Mouse (Mus musculus): Measurements from ENCODE around the gene Aff1. TPM values are rescaled to one million over a fixed set of nuclear protein-coding genes. Genes with fewer than 3 reads are reported as not detected.
A peak's percentile ranks its signal among the peaks of the same experiment; 100 is the strongest.

Gene Aff1
- total and polyA plus RNA-seq, 2 experiments from 2014 or later = 1.6 to 6.4 TPM

- WGBS = 84% methylated on average over 4 of the region's 4 CpGs
- Histone ChIP-seq H3K4me1 (ENCODE audit: insufficient read depth, low read length) (no peaks in the 10 kb centered on the region), H3K9ac (replicated peaks; ENCODE audit: low read length, poor library complexity, severe bottlenecking) (no peak overlapping the region), H3K4me2 (ENCODE audit: low read depth, low read length, poor library complexity, severe bottlenecking) (no peak overlapping the region), H3K27me3 (ENCODE audit: insufficient read depth, low read length) (0 out of 2 replicates have a peak, but pooled peaks cover 6% of the 10 kb centered on the region), H3K36me3 (ENCODE audit: insufficient read depth, low read length) (no peaks in the 10 kb centered on the region), H3K27ac (ENCODE audit: low read depth, low read length) (no peak overlapping the region), H3K9me3 (ENCODE audit: low read length) (0 out of 2 replicates have a peak, but pooled peaks cover 2% of the 10 kb centered on the region), H3K4me3 (ENCODE audit: low read depth, low read length) (no peak overlapping the region)
- no peak for TF ChIP-seq CTCF (IDR thresholded peaks at IDR 0.05)
- ATAC-seq (ENCODE audit: low FRiP score) (no peak), DNase-seq (ENCODE audit: low spot score) (no peak)
Observed at GRCm38 (mm10) chr5:103762850-103763254, 70.7 kb downstream of the Aff1 start.

- H3K4me2 ChIP-seq (ENCODE audit: low read depth, low read length, poor library complexity, severe bottlenecking) = no peak overlapping the region
- DNase-seq (ENCODE audit: low spot score) (no peak), ATAC-seq (ENCODE audit: low FRiP score) (no peak)
- 89% methylated on average over 4 of the region's 4 CpGs for WGBS
- no peaks in the 10 kb centered on the region for H3K4me1 ChIP-seq (ENCODE audit: insufficient read depth, low read length)
- H3K27ac ChIP-seq (ENCODE audit: low read depth, low read length) = no peak overlapping the region
- no peaks in the 10 kb centered on the region for H3K36me3 ChIP-seq (ENCODE audit: insufficient read depth, low read length)
- H3K9ac ChIP-seq (replicated peaks; ENCODE audit: low read length, poor library complexity, severe bottlenecking) = no peak overlapping the region
- no peak for TF ChIP-seq CTCF (IDR thresholded peaks at IDR 0.05)
- H3K4me3 ChIP-seq (ENCODE audit: low read depth, low read length) = no peak overlapping the region
- H3K9me3 ChIP-seq (ENCODE audit: low read length) = 0 out of 2 replicates have a peak, but pooled peaks cover 2% of the 10 kb centered on the region
- H3K27me3 ChIP-seq (ENCODE audit: insufficient read depth, low read length) = 0 out of 2 replicates have a peak, but pooled peaks cover 3% of the 10 kb centered on the region
Observed at GRCm38 (mm10) chr5:103765356-103765755, 73.2 kb downstream of the Aff1 start.

- H3K9ac ChIP-seq (replicated peaks; ENCODE audit: low read length, poor library complexity, severe bottlenecking) = no peak overlapping the region
- H3K9me3 ChIP-seq (ENCODE audit: low read length) = 0 out of 2 replicates have a peak, but pooled peaks cover 2% of the 10 kb centered on the region
- H3K27ac ChIP-seq (ENCODE audit: low read depth, low read length) = no peak overlapping the region
- no peak for ATAC-seq (ENCODE audit: low FRiP score)
- DNase-seq (ENCODE audit: low spot score) = no peak
- TF ChIP-seq CTCF (IDR thresholded peaks at IDR 0.05) = peak; percentile 33; the same call in 1 of the 2 replicates
- H3K4me1 ChIP-seq (ENCODE audit: insufficient read depth, low read length) = no peaks in the 10 kb centered on the region
- H3K4me2 ChIP-seq (ENCODE audit: low read depth, low read length, poor library complexity, severe bottlenecking) = no peak overlapping the region
- 97% methylated on average over 2 of the region's 2 CpGs for WGBS
- no peaks in the 10 kb centered on the region for H3K27me3 ChIP-seq (ENCODE audit: insufficient read depth, low read length)
- H3K36me3 ChIP-seq (ENCODE audit: insufficient read depth, low read length) = no peaks in the 10 kb centered on the region
- H3K4me3 ChIP-seq (ENCODE audit: low read depth, low read length) = no peak overlapping the region
Observed at GRCm38 (mm10) chr5:103765758-103766431, 73.7 kb downstream of the Aff1 start.

DNA sequence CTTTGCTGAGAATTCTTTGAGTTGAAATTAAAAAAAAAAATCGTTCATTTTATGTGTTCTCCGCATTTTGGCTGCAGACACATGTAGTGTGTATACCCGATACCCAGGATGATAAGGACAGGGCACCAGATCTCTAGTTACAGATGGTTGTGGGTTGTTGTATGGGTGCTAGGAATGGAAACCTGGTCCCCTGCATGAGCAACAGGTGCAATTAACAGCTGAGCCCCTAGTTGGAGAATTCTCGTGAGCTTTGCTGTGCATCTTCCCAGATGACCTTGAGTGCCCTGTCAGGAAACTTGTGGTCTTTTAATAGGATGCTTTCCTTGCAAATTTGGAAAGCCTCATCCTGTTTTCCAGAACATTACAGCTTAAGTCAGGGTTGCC is 74.2 kb downstream of the Aff1 start:
- H3K9me3 ChIP-seq (ENCODE audit: low read length) = 0 out of 2 replicates have a peak, but pooled peaks cover 2% of the 10 kb centered on the region
- no peaks in the 10 kb centered on the region for H3K27me3 ChIP-seq (ENCODE audit: insufficient read depth, low read length)
- H3K27ac ChIP-seq (ENCODE audit: low read depth, low read length) = no peak overlapping the region
- no peak overlapping the region for H3K4me3 ChIP-seq (ENCODE audit: low read depth, low read length)
- no peaks in the 10 kb centered on the region for H3K36me3 ChIP-seq (ENCODE audit: insufficient read depth, low read length)
- no peak overlapping the region for H3K4me2 ChIP-seq (ENCODE audit: low read depth, low read length, poor library complexity, severe bottlenecking)
- H3K9ac ChIP-seq (replicated peaks; ENCODE audit: low read length, poor library complexity, severe bottlenecking) = no peak overlapping the region
- DNase-seq (ENCODE audit: low spot score) (no peak), ATAC-seq (ENCODE audit: low FRiP score) (no peak)
- 98% methylated on average over 4 of the region's 4 CpGs for WGBS
- no peaks in the 10 kb centered on the region for H3K4me1 ChIP-seq (ENCODE audit: insufficient read depth, low read length)
- TF ChIP-seq CTCF (IDR thresholded peaks at IDR 0.05) = no peak

DNA sequence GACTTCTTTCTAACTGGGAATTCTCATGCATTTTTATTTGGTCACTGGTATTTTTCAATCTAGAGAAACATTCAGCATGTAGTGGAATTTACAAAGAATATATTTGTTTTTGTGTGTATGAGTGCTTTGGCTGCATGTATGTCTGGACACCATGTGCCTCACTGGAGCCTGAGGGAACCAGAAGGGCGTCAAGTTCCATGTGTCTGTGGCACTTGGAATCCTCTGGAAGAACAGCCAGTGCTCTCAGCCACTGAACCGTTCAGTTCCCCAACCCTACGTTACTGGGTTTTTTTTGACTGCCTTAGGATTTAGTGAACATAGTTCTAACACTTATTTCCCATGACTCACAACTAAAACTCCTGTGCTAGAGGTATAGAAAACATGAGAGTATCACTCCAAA is 76.8 kb downstream of the Aff1 start:
- Histone ChIP-seq H3K9ac (replicated peaks; ENCODE audit: low read length, poor library complexity, severe bottlenecking) (no peak overlapping the region), H3K36me3 (ENCODE audit: insufficient read depth, low read length) (no peaks in the 10 kb centered on the region), H3K27ac (ENCODE audit: low read depth, low read length) (no peak overlapping the region), H3K4me3 (ENCODE audit: low read depth, low read length) (no peak overlapping the region), H3K4me1 (ENCODE audit: insufficient read depth, low read length) (peaks cover 3% of the 10 kb centered on the region; the same call in 1 of the 2 replicates), H3K9me3 (ENCODE audit: low read length) (0 out of 2 replicates have a peak, but pooled peaks cover 2% of the 10 kb centered on the region), H3K27me3 (ENCODE audit: insufficient read depth, low read length) (no peaks in the 10 kb centered on the region), H3K4me2 (ENCODE audit: low read depth, low read length, poor library complexity, severe bottlenecking) (no peak overlapping the region)
- TF ChIP-seq CTCF (IDR thresholded peaks at IDR 0.05) = no peak
- DNase-seq (ENCODE audit: low spot score) (no peak), ATAC-seq (ENCODE audit: low FRiP score) (no peak)
- 89% methylated on average over 3 of the region's 3 CpGs for WGBS

DNA sequence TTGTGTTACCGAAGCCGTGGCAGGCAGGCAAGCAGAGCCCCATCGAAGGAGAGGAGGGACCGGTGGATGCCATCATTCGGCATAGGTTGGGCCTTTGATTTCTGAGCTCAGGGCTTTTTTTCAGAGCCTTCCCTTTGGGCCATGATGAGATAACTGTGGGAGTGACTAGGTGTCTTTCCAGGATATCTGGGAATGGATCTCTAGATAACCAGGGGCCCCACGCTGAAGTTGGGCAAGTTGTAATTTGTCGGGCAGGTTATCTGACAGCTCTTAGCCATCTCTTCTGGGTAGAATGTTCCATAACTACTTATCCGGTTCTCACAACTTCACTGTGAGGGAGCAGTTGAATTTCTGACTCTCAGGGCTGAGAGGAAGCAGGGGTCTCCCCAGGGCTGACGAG is 77.5 kb downstream of the Aff1 start:
- 0 out of 2 replicates have a peak, but pooled peaks cover 2% of the 10 kb centered on the region for H3K9me3 ChIP-seq (ENCODE audit: low read length)
- ATAC-seq (ENCODE audit: low FRiP score) = no peak
- H3K4me2 ChIP-seq (ENCODE audit: low read depth, low read length, poor library complexity, severe bottlenecking) = no peak overlapping the region
- DNase-seq (ENCODE audit: low spot score) = no peak
- peaks cover 3% of the 10 kb centered on the region; the same call in 1 of the 2 replicates for H3K4me1 ChIP-seq (ENCODE audit: insufficient read depth, low read length)
- no peak overlapping the region for H3K4me3 ChIP-seq (ENCODE audit: low read depth, low read length)
- no peaks in the 10 kb centered on the region for H3K36me3 ChIP-seq (ENCODE audit: insufficient read depth, low read length)
- no peak overlapping the region for H3K9ac ChIP-seq (replicated peaks; ENCODE audit: low read length, poor library complexity, severe bottlenecking)
- WGBS = 93% methylated on average over 9 of the region's 9 CpGs
- no peaks in the 10 kb centered on the region for H3K27me3 ChIP-seq (ENCODE audit: insufficient read depth, low read length)
- no peak for TF ChIP-seq CTCF (IDR thresholded peaks at IDR 0.05)
- H3K27ac ChIP-seq (ENCODE audit: low read depth, low read length) = no peak overlapping the region
